Mouse (Mus musculus) olfactory bulb, adult 2 months (tissue): Measurements from ENCODE around the gene Ksr2.

ENCODE experiments used
- CTCF ChIP-seq: fragments of 200-500 bp; IDR thresholded peaks from 2 replicates; pipeline ENCODE4 v1.5.1; 2012; ENCODE audit warnings: low read depth, mild to moderate bottlenecking, low read length, moderate library complexity; ENCODE audit not compliant: insufficient read depth
- POLR2A ChIP-seq: fragments of 200-500 bp; IDR thresholded peaks from 2 replicates; pipeline ENCODE4 v1.6.1; 2012; ENCODE audit warnings: mild to moderate bottlenecking, low read depth, low read length, moderate library complexity; ENCODE audit not compliant: insufficient read depth

GRCm38 (mm10) chr5:117723316-117723715 lies 309.5 kb downstream of the Ksr2 start:
- TF ChIP-seq CTCF (no peak), POLR2A (no peak)
